Mouse (Mus musculus) heart, adult 2 months (tissue): ENCODE measurements around the gene Ctu1. TPM values are rescaled to one million over a fixed set of nuclear protein-coding genes. Genes with fewer than 3 reads are reported as not detected.
A peak's percentile ranks its signal among the peaks of the same experiment; 100 is the strongest.
"Not testable (repeated sequence)": the region's sequence is repeated elsewhere in the genome, so short reads cannot be mapped to it uniquely, and the experiment has no call there.

ENCODE experiments used
- DNase-seq, 2 experiments: peaks; one replicate each; pipeline ENCODE4 v3.0.0; 2021
- H3K27ac ChIP-seq: fragments of 200-600 bp; 2 replicates; pipeline ENCODE4 v1.8.1; 2022
- H3K27me3 ChIP-seq: fragments of 200-500 bp; 2 replicates; pipeline ENCODE4 v1.6.1; 2012; ENCODE audit warnings: mild to moderate bottlenecking, low read length, inconsistent platforms, mixed read lengths; ENCODE audit not compliant: control insufficient read depth, insufficient read depth
- H3K36me3 ChIP-seq: fragments of 200-500 bp; 2 replicates; pipeline ENCODE4 v1.6.1; 2012; ENCODE audit warnings: low read length, inconsistent platforms; ENCODE audit not compliant: control insufficient read depth, insufficient read depth
- H3K4me1 ChIP-seq: fragments of 200-500 bp; 2 replicates; pipeline ENCODE4 v1.6.1; 2011; ENCODE audit warnings: low read length; ENCODE audit not compliant: control insufficient read depth, insufficient read depth
- H3K4me3 ChIP-seq: fragments of 200-600 bp; 2 replicates; pipeline ENCODE4 v1.8.1; 2022
- H3K79me2 ChIP-seq: fragments of 200-500 bp; replicated peaks from 2 replicates; pipeline ENCODE4 v1.6.1; 2012; ENCODE audit warnings: mild to moderate bottlenecking, inconsistent platforms, low read length, moderate library complexity, mixed read lengths; ENCODE audit not compliant: control insufficient read depth, insufficient read depth
- H3K9ac ChIP-seq: fragments of 200-500 bp; 2 replicates; pipeline ENCODE4 v1.6.1; 2012; ENCODE audit warnings: low read depth, mild to moderate bottlenecking, control low read depth, inconsistent platforms, low read length, mixed read lengths
- CTCF ChIP-seq: fragments of 200-600 bp; IDR thresholded peaks from 2 replicates; pipeline ENCODE4 v1.8.1; 2022; ENCODE audit warnings: antibody characterized with exemption, mild to moderate bottlenecking, moderate library complexity
- EP300 ChIP-seq: fragments of 200-500 bp; IDR thresholded peaks from 2 replicates; pipeline ENCODE4 v1.6.1; 2011; ENCODE audit warnings: low read depth, low read length, control low read depth; ENCODE audit not compliant: insufficient read depth
- POLR2A ChIP-seq: fragments of 200-500 bp; IDR thresholded peaks from 2 replicates; pipeline ENCODE4 v1.6.1; 2011; ENCODE audit warnings: mild to moderate bottlenecking, low read depth, low read length, control low read depth; ENCODE audit not compliant: insufficient read depth
- WGBS: fragments of 180-500 bp; shearing (Covaris S2); methylation state at CpG from one replicate; pipeline ENCODE4 v1.1.7; 2018; 5-methylcytosine and 5-hydroxymethylcytosine counted together
- intact Hi-C: fragments of 180-260 bp; cut with DNase I; formaldehyde crosslinking; loops from one replicate; pipeline ENCODE4 v1.15.1; 2025
- polyA plus RNA-seq: library from polyadenylated mRNA; depleted of rRNA; stranded (reverse); fragments of >200 nt; gene quantifications from 2 replicates; pipeline ENCODE4 v1.2.3, GENCODE M21; 2012
- total RNA-seq, 2 experiments: library from RNA; stranded (reverse); gene quantifications; 2 replicates each; pipeline ENCODE4 v1.2.3; 2021

Ctu1 gene
- total and polyA plus RNA-seq, 3 experiments = 2.5 to 3.2 (median 3.1) TPM

GRCm38 (mm10) chr7:43652683-43653082, 19.1 kb upstream of the Ctu1 start:
- 75% methylated on average over 6 of the region's 6 CpGs for WGBS
- intact Hi-C loops = no loop called here
- Histone ChIP-seq H3K27me3 (no peaks in the 10 kb centered on the region), H3K27ac (no peak overlapping the region), H3K9ac (no peak overlapping the region), H3K4me1 (no peaks in the 10 kb centered on the region), H3K4me3 (no peak overlapping the region), H3K36me3 (no peaks in the 10 kb centered on the region), H3K79me2 (no peaks in the 10 kb centered on the region)
- DNase-seq = no peak
- TF ChIP-seq POLR2A (no peak), CTCF (no peak)

- 0 out of 2 replicates have a peak, but pooled peaks cover 1% of the 10 kb centered on the region for H3K27me3 ChIP-seq
- no peak for TF ChIP-seq CTCF
- TF ChIP-seq POLR2A = no peak
- no peak for TF ChIP-seq EP300
- intact Hi-C loops = no loop called here
- no peak overlapping the region for H3K4me3 ChIP-seq
- no peak for DNase-seq
- H3K4me1 ChIP-seq = no peaks in the 10 kb centered on the region
- H3K79me2 ChIP-seq = no peaks in the 10 kb centered on the region
- H3K9ac ChIP-seq = no peak overlapping the region
- H3K36me3 ChIP-seq = no peaks in the 10 kb centered on the region
- H3K27ac ChIP-seq = no peak overlapping the region
- WGBS = 55% methylated on average over 3 of the region's 3 CpGs
These were observed 17.3 kb upstream of the Ctu1 start for GRCm38 (mm10) chr7:43654519-43654918.

- no peak overlapping the region for H3K9ac ChIP-seq
- no peaks in the 10 kb centered on the region for H3K79me2 ChIP-seq
- H3K4me1 ChIP-seq = no peaks in the 10 kb centered on the region; the same call in 1 of the 2 replicates
- no peak for DNase-seq
- no peak overlapping the region for H3K4me3 ChIP-seq
- WGBS = 41% methylated on average over 6 of the region's 6 CpGs
- H3K27ac ChIP-seq = no peak overlapping the region
- intact Hi-C loops = no loop called here
- H3K27me3 ChIP-seq = 0 out of 2 replicates have a peak, but pooled peaks cover 1% of the 10 kb centered on the region
- no peaks in the 10 kb centered on the region for H3K36me3 ChIP-seq
- TF ChIP-seq EP300 (no peak), CTCF (no peak), POLR2A (no peak)
These were observed 15.6 kb upstream of the Ctu1 start for GRCm38 (mm10) chr7:43656232-43656631.

- no peak for DNase-seq
- TF ChIP-seq EP300 (no peak), CTCF (no peak), POLR2A (0 out of 2 replicates have a peak, but pooled peaks have one; percentile 23)
- 57% methylated on average over 1 of the region's 1 CpGs for WGBS
These were observed 11.8 kb upstream of the Ctu1 start, which contains the start of gene Siglece for GRCm38 (mm10) chr7:43660002-43660401. Gene Siglece (minus strand): TSS chr7:43660161.

GRCm38 (mm10) chr7:43662804-43663203, 9.0 kb upstream of the Ctu1 start:
- intact Hi-C loops = no loop called here
- WGBS = 62% methylated on average over 1 of the region's 1 CpGs
- H3K9ac ChIP-seq = no peak overlapping the region
- no peaks in the 10 kb centered on the region for H3K79me2 ChIP-seq
- H3K36me3 ChIP-seq = no peaks in the 10 kb centered on the region
- H3K27me3 ChIP-seq = 0 out of 2 replicates have a peak, but pooled peaks cover 1% of the 10 kb centered on the region
- DNase-seq = no peak
- TF ChIP-seq CTCF (no peak), POLR2A (no peak)
- H3K27ac ChIP-seq = no peak overlapping the region
- H3K4me3 ChIP-seq = no peak overlapping the region
- H3K4me1 ChIP-seq = no peaks in the 10 kb centered on the region; the same call in 1 of the 2 replicates

More at GRCm38 (mm10) chr7:43660002-43660401, 11.8 kb upstream of the Ctu1 start, which contains the start of gene Siglece:
- Histone ChIP-seq H3K27me3 (0 out of 2 replicates have a peak, but pooled peaks cover 1% of the 10 kb centered on the region), H3K9ac (no peak within 1 kb of the TSS), H3K4me3 (no peak within 1 kb of the TSS), H3K4me1 (no peaks in the 10 kb centered on the region; the same call in 1 of the 2 replicates), H3K27ac (no peak within 1 kb of the TSS), H3K36me3 (no peaks in the 10 kb centered on the region), H3K79me2 (no peaks in the 10 kb centered on the region)
- intact Hi-C loops = no loop called here

- WGBS = 65% methylated on average over 4 of the region's 4 CpGs
- H3K9ac ChIP-seq, H3K4me3 ChIP-seq, H3K27me3 ChIP-seq, H3K4me1 ChIP-seq, H3K27ac ChIP-seq, H3K79me2 ChIP-seq, intact Hi-C loops, H3K36me3 ChIP-seq, DNase-seq: not testable (repeated sequence)
These were observed 4.6 kb upstream of the Ctu1 start for GRCm38 (mm10) chr7:43667221-43667620.
